Mouse (Mus musculus) embryo, embryonic 10 days (tissue): ENCODE measurements around the gene Faim.

Source experiments
- DNase-seq: peaks from one replicate; pipeline ENCODE4 v3.0.0-alpha.2; 2015; ENCODE audit warnings: low spot score

Gene Faim

GRCm38 (mm10) chr9:98985800-98986475, at the start of gene Faim:
Faim (plus strand) TSS chr9:98986373.
- DNase-seq, result peak; percentile 99

GRCm38 (mm10) chr9:98939290-98939689, 46.9 kb upstream of the Faim start:
- DNase-seq, result peak; percentile 40

- peak; percentile 63 for DNase-seq
These were observed 33.8 kb upstream of the Faim start for GRCm38 (mm10) chr9:98952171-98953050.

GRCm38 (mm10) chr9:98953291-98953690, 32.9 kb upstream of the Faim start:
- no peak for DNase-seq

GRCm38 (mm10) chr9:98953830-98954229, 32.3 kb upstream of the Faim start:
- no peak for DNase-seq

GRCm38 (mm10) chr9:98954391-98955102, 31.6 kb upstream of the Faim start:
- DNase-seq, result peak; percentile 49

GRCm38 (mm10) chr9:98955103-98955715, 31.0 kb upstream of the Faim start, which contains the start of gene Foxl2:
Foxl2 (plus strand) TSS chr9:98955288.
- DNase-seq, result peak; percentile 56

- peak; percentile 72 for DNase-seq
These were observed 30.4 kb upstream of the Faim start for GRCm38 (mm10) chr9:98955716-98956224.

GRCm38 (mm10) chr9:98956591-98957381, 29.4 kb upstream of the Faim start:
- DNase-seq, result peak; percentile 65

- DNase-seq, result no peak
These were observed 28.3 kb upstream of the Faim start for GRCm38 (mm10) chr9:98957751-98958351.

- no peak for DNase-seq
These were observed 27.5 kb upstream of the Faim start for GRCm38 (mm10) chr9:98958628-98959027.

- no peak for DNase-seq
These were observed 26.3 kb upstream of the Faim start for GRCm38 (mm10) chr9:98959851-98960250.

- DNase-seq, result no peak
These were observed 25.8 kb upstream of the Faim start for GRCm38 (mm10) chr9:98960348-98960747.

- no peak for DNase-seq
These were observed 24.3 kb upstream of the Faim start for GRCm38 (mm10) chr9:98961591-98962477.

GRCm38 (mm10) chr9:98962478-98963142, 23.6 kb upstream of the Faim start:
- peak; percentile 61 for DNase-seq

GRCm38 (mm10) chr9:98963661-98964060, 22.5 kb upstream of the Faim start:
- no peak for DNase-seq

GRCm38 (mm10) chr9:98965084-98965483, 21.1 kb upstream of the Faim start:
- DNase-seq, result peak; percentile 84

- DNase-seq, result peak; percentile 51
These were observed 13.1 kb upstream of the Faim start for GRCm38 (mm10) chr9:98973101-98973521.

- DNase-seq, result no peak
These were observed 12.6 kb upstream of the Faim start for GRCm38 (mm10) chr9:98973561-98973960.
